Mouse (Mus musculus) C2C12 (cell line): ENCODE measurements around the gene Alpk3.

Experiments used
- CTCF ChIP-seq: IDR thresholded peaks from one replicate; pipeline ENCODE4 v1.5.1; 2011; ENCODE audit not compliant: control insufficient read depth, insufficient read depth, insufficient read length
- USF1 ChIP-seq: IDR thresholded peaks from one replicate; pipeline ENCODE4 v1.6.1; 2011; ENCODE audit warnings: low read depth, mild to moderate bottlenecking, control low read depth, moderate library complexity

- TF ChIP-seq CTCF = no peak
- no peak for TF ChIP-seq USF1
Measured at GRCm38 (mm10) chr7:81132851-81133279, 75.5 kb downstream of the Alpk3 start.
